Mouse (Mus musculus) neural tube, embryonic 10.5 days (tissue): ENCODE measurements at regions not wholly inside any gene's neighbourhood (a gene's known extent, or its start where the extent isn't known, plus 50 kb on each side); places are given as distances from the start of the nearest gene placed in this dataset.
A peak's percentile ranks its signal among the peaks of the same experiment; 100 is the strongest.
"Not testable (repeated sequence)": the region's sequence is repeated elsewhere in the genome, so short reads cannot be mapped to it uniquely, and the experiment has no call there.

Experiments
- DNase-seq: peaks from one replicate; pipeline ENCODE4 v3.0.0-alpha.2; 2017; ENCODE audit warnings: low spot score; ENCODE audit errors: extremely low spot score

GRCm38 (mm10) chr4:105633789-105634188 is 155.9 kb upstream of the Gm12728 start:
- no peak for DNase-seq

DNA sequence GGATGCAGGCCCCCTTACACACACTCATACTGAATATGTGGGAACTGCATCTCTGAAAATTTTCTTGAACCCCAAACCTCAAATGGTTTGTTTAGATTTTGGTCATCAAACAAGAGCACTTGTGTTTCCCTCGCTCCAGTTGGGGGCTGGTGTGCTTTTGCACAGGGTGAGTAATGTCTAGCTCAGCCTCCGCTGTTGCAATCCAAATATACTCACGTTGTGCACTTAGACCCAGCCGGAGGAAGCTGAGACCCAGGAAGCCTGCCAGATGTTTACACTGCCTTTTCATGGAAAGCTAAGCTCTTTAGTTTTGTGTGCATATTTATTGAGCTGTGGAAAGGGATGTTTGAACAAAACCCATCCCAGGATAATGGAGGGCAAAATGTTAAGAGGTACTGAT is 148.9 kb upstream of the Gm12728 start:
- no peak for DNase-seq

GRCm38 (mm10) chr4:105641582-105641981 is 148.1 kb upstream of the Gm12728 start:
- DNase-seq = no peak

DNA sequence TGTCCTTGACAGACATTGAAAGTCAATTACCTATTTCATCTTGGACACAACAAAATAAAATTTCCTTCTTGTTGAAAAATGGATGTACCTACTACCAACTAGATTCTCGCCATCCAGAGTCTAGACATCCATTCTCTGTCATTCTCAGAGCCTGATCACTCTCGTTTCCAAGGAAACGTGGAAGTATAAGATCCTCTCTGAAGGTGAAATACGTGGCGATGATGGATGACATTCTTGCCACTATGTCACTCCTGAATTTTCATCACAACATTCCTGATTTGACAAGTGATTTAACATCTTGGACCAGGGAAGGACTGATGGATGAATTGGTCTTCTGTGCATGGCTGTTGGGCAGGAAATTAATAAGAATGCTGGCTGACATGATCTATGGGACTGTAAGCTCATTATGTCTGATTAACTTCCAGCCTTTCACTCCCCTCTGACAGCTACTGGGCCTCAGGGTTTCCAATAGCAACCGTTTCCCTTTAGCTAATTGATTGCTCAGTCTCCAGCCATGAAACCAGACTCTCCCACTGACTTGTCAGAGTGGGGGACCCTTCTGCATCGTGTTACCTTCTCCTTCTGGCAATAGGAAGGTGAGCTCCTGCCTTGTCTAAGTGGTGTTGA is 140.7 kb upstream of the Gm12728 start:
- DNase-seq = peak; percentile 20

DNA sequence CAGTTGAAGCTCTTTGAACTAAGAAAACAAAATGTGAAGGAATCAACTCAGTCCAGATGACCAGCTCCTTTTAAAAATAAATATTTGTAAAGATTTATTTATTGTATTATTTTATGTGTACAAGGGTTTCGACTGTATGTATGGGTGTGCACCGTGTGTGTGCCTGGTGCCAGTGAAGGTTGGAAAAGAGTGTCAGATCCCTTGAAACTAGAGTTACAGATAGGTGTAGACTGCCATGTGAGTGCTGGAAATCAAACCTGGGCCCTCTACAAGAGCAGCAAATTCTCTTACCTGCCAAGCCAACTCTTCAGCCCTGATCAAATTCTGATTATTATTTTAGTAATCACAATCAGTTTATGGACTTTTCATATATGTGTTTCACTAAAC is 140.2 kb upstream of the Gm12728 start:
- DNase-seq = no peak

GRCm38 (mm10) chr4:105656071-105656655 is 133.5 kb upstream of the Gm12728 start:
- no peak for DNase-seq

GRCm38 (mm10) chr4:105658581-105658980 is 131.1 kb upstream of the Gm12728 start:
- DNase-seq = no peak

GRCm38 (mm10) chr4:105676690-105677089 is 113.0 kb upstream of the Gm12728 start:
- no peak for DNase-seq

- DNase-seq = no peak
Observed at GRCm38 (mm10) chr4:105690716-105691115, 99.0 kb upstream of the Gm12728 start.

DNA sequence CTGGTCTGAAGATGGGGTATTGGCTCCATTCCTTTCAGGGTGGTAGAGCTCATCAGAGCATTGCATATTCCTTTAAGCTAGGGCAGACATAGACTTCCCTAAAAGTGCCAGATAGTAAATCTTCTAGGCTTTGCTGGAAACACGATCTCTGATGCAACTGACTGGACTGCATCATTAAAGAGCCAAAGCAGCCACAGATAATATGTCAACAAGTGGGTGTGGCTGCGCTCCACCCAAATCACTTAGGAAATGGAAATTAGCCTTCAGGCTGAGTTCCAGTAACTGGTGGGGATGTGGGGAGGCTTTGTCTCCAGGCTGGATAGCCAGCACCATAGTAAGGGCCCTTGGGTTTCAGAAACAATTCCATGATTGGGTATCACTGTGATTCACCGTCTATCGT is 97.3 kb upstream of the Gm12728 start:
- no peak for DNase-seq

- DNase-seq = no peak
Observed at GRCm38 (mm10) chr4:105695895-105696294, 93.8 kb upstream of the Gm12728 start.

DNA sequence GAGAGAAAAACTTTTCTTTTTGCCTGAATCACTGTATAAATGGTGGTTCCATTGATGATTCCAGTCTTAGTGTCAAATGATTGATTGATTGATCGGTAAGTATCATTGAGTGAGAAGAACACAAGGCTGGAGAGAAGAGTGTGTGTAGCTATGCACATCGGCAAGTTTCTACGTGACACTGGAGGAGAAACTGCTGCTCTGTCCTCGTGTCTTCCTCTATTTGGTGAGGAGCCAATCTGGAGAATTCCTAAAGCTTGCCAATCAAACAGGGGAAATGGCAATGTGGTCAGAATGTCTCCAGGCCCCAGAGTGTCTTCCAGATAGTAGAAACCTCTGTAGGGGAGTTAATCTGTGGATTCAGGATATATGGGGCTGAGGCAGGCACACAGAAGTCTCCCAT is 92.5 kb upstream of the Gm12728 start:
- DNase-seq = no peak

GRCm38 (mm10) chr4:105702036-105702435 is 87.6 kb upstream of the Gm12728 start:
- DNase-seq = no peak

- DNase-seq = no peak
Observed at GRCm38 (mm10) chr4:105703408-105703807, 86.3 kb upstream of the Gm12728 start.

DNA sequence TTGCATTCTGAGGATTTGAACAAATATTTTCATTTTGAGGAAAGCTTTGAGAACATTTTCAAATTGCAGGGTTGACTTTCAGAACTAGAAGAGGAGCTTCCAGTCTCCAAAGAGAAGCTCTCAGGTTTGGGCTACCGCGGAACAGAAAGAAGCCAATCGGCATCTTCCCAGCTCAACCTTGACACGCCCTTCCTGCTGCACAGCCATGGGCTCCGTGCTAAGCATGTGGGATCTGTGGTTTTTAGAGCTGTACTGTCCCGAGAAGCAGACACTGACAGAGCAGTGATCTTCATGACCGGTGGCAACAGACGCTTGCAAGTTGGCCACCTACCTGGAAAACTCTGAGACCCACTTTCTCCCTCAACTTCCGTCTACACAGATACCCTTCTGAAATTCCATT is 85.4 kb upstream of the Gm12728 start:
- DNase-seq = no peak

GRCm38 (mm10) chr4:105705996-105706395 is 83.7 kb upstream of the Gm12728 start:
- DNase-seq = no peak

- DNase-seq = no peak
Observed at GRCm38 (mm10) chr4:105708080-105708796, 81.4 kb upstream of the Gm12728 start.

GRCm38 (mm10) chr4:105713956-105714355 is 75.7 kb upstream of the Gm12728 start:
- DNase-seq = no peak

- DNase-seq = no peak
Observed at GRCm38 (mm10) chr4:105718080-105718479, 71.6 kb upstream of the Gm12728 start.

- no peak for DNase-seq
Observed at GRCm38 (mm10) chr4:105728696-105729095, 61.0 kb upstream of the Gm12728 start.

DNA sequence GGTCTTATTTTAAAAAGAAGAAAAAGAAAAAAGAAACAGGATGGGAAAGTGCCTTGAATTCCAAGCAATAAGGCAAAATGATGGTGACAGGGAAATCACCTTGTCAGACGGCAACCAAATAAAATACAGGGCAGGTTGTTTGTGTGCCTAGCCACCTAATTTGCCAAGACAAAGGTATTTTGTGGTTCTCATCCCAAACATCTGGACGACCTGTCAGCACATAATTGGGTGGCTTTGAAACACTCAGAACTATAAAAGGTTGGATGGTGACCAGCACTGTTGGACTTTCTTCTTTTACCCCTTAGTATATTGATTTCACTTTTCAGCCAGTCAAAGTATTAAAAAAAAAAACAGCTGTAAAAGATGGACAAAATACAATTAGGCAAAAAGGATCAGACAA is 58.8 kb upstream of the Gm12728 start:
- DNase-seq = no peak

DNA sequence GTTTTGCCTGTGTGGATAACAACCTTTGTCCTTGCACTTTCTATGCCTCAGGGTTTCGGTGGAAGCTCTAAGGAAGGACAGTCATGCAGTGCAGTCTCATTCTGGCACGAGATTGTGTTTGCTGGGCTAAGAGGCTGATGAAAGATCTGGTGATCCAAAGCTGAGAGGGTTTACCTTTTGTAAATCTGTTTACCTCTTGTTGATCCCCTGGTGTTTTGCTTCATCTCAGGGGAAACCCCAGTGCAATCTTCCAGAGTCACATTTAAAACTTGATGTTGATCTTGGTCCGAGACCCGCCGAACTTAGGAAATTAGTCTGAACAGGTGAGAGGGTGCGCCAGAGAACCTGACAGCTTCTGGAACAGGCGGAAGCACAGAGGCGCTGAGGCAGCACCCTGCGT is 54.6 kb upstream of the Gm12728 start:
- not testable (repeated sequence) for DNase-seq
